Mouse (Mus musculus): ENCODE measurements around the gene Htatip2.

Htatip2 gene

GRCm38 (mm10) chr7:49758934-49759571 is at the start of gene Htatip2:
Gene Htatip2 (plus strand): TSS chr7:49759115.
- DNase-seq, result peak; percentile 67

GRCm38 (mm10) chr7:49709381-49710021 is 49.4 kb upstream of the Htatip2 start:
- no peak for DNase-seq

- no peak for DNase-seq
Measured at GRCm38 (mm10) chr7:49717942-49718733, 40.8 kb upstream of the Htatip2 start.

GRCm38 (mm10) chr7:49734342-49734741 is 24.6 kb upstream of the Htatip2 start:
- no peak for DNase-seq

- DNase-seq, result no peak
Measured at GRCm38 (mm10) chr7:49739448-49739847, 19.5 kb upstream of the Htatip2 start.

- DNase-seq, result no peak
Measured at GRCm38 (mm10) chr7:49741474-49741873, 17.4 kb upstream of the Htatip2 start.

GRCm38 (mm10) chr7:49741923-49742322 is 17.0 kb upstream of the Htatip2 start:
- DNase-seq, result no peak

- peak; percentile 27 for DNase-seq
Measured at GRCm38 (mm10) chr7:49751148-49751547, 7.8 kb upstream of the Htatip2 start.

- peak; percentile 51 for DNase-seq
Measured at GRCm38 (mm10) chr7:49752730-49753506, 6.0 kb upstream of the Htatip2 start.

GRCm38 (mm10) chr7:49754767-49755166 is 4.1 kb upstream of the Htatip2 start:
- peak; percentile 54 for DNase-seq

GRCm38 (mm10) chr7:49762605-49763004 is 3.7 kb downstream of the Htatip2 start:
- no peak for DNase-seq

GRCm38 (mm10) chr7:49764011-49764716 is 5.2 kb downstream of the Htatip2 start:
- no peak for DNase-seq

- DNase-seq, result no peak
Measured at GRCm38 (mm10) chr7:49766166-49766565, 7.3 kb downstream of the Htatip2 start.

- no peak for DNase-seq
Measured at GRCm38 (mm10) chr7:49768509-49768908, 9.6 kb downstream of the Htatip2 start.

- no peak for DNase-seq
Measured at GRCm38 (mm10) chr7:49774396-49774795, 15.5 kb downstream of the Htatip2 start.

- no peak for DNase-seq
Measured at GRCm38 (mm10) chr7:49777585-49777984, 18.7 kb downstream of the Htatip2 start.

GRCm38 (mm10) chr7:49778114-49778901 is 19.4 kb downstream of the Htatip2 start, which contains the start of gene Prmt3:
Gene Prmt3 (plus strand): TSS chr7:49778346.
- peak; percentile 97 for DNase-seq

GRCm38 (mm10) chr7:49778904-49779615 is 20.1 kb downstream of the Htatip2 start:
- DNase-seq, result peak; percentile 8

- no peak for DNase-seq
Measured at GRCm38 (mm10) chr7:49783017-49783416, 24.1 kb downstream of the Htatip2 start.

- no peak for DNase-seq
Measured at GRCm38 (mm10) chr7:49785141-49785540, 26.2 kb downstream of the Htatip2 start.
